Mouse (Mus musculus): Measurements from ENCODE around the gene Lrrc41. TPM values are rescaled to one million over a fixed set of nuclear protein-coding genes. Genes with fewer than 3 reads are reported as not detected.

Lrrc41 gene
- polyA plus RNA-seq, 1 experiment from 2014 or later: 73.1 TPM

DNA sequence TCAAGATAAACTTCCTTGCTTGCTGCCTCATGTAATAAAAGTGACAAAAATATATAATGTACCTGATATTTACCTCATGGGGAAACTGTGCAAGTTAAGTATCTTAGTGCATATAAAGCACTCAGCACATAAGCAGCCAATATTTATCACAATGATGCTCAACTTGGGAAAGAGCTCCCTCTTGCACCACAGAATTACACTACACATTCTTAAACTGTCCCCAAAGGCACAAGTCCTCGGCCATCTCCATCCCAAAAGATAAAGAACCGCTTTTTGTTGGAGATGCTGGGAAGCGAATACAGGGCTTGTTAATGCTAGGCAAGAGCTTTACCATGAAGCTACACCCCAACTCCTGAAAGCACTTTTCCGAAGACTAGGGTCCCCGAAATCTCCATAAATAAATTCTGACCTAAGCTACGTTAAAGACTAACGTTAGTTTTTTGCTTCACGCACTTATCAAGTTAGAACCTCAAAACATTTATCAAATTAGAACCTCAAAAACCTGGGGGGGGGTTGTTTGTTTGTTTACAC is 859 bp upstream of the Lrrc41 start:
- 1% methylated on average over 8 of the region's 8 CpGs for WGBS
- H3K27ac ChIP-seq (replicated peaks; ENCODE audit: low read depth, low read length): peak overlapping the region; percentile 98
- H3K27me3 ChIP-seq (replicated peaks; ENCODE audit: control insufficient read depth, insufficient read depth, low read length): no peaks in the 10 kb centered on the region
- no peaks in the 10 kb centered on the region for H3K9me3 ChIP-seq (ENCODE audit: control insufficient read depth, low read length)
- no peak for ATAC-seq (ENCODE audit: low read depth)
- H3K4me1 ChIP-seq (ENCODE audit: control insufficient read depth, insufficient read depth, low read length): peaks cover 25% of the 10 kb centered on the region
- DNase-seq (ENCODE audit: low spot score): peak; percentile 52
- peak overlapping the region; percentile 78 for H3K4me2 ChIP-seq (ENCODE audit: low read depth, low read length)
- H3K9ac ChIP-seq (ENCODE audit: low read depth, low read length): peak overlapping the region; percentile 99
- H3K4me3 ChIP-seq (ENCODE audit: low read depth, low read length): peak overlapping the region; percentile 98
- peaks cover 16% of the 10 kb centered on the region for H3K36me3 ChIP-seq (ENCODE audit: control insufficient read depth, insufficient read depth, low read length)

GRCm38 (mm10) chr4:116075631-116076368 is 731 bp downstream of the Lrrc41 start:
- H3K27me3 ChIP-seq (replicated peaks; ENCODE audit: control insufficient read depth, insufficient read depth, low read length): no peaks in the 10 kb centered on the region
- peak; percentile 69 for ATAC-seq (ENCODE audit: low read depth)
- no peaks in the 10 kb centered on the region for H3K9me3 ChIP-seq (ENCODE audit: control insufficient read depth, low read length)
- H3K9ac ChIP-seq (ENCODE audit: low read depth, low read length): peak overlapping the region; percentile 99
- H3K27ac ChIP-seq (replicated peaks; ENCODE audit: low read depth, low read length): peak overlapping the region; percentile 98
- H3K4me2 ChIP-seq (ENCODE audit: low read depth, low read length): peak overlapping the region; percentile 64
- H3K36me3 ChIP-seq (ENCODE audit: control insufficient read depth, insufficient read depth, low read length): peaks cover 15% of the 10 kb centered on the region
- H3K4me3 ChIP-seq (ENCODE audit: low read depth, low read length): peak overlapping the region; percentile 98
- 0% methylated on average over 24 of the region's 77 CpGs for WGBS
- peaks cover 25% of the 10 kb centered on the region for H3K4me1 ChIP-seq (ENCODE audit: control insufficient read depth, insufficient read depth, low read length)
- peak; percentile 72 for DNase-seq (ENCODE audit: low spot score)

DNA sequence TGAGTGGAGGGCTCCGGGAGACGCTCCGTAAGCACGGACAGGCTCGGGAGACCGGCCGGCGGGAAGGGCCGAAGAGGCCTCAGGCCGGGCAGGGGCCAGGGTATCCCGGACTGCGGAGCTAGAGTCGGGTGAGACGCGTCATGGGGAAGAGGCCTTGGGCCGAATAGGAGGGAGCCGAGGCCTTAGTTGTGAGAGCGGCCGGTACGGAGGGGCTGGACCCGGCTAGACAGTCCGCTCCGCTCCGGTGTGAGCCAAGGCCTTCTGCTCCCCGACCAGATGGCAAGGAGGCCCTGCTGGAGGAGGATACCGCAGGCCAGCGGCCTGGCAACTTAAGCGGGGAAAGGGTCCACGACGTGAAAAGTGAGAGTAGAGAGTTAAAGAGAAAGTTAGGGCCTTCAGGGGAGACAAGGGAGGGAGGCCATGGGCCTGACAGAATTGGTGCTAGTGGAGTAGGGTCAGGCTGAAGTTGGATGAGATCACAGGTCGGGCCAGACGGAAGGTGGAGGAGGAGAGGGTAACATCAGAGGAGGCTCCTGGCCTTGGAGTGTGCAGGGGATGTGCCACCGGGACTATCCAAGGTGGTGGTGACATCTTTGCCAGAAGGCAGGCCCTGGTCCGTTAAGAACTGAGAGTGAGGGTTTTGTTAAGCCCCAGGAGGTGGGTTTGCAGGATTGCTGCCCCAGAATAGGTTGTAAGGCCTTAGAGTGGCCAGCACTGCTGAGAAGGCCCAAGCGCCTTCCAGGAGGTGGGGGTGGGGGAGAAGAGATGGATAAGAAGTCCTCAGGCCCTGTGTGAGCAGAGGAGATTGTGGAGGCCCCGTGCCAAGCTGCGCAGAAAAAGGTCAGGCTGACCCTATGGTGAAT is 1.5 kb downstream of the Lrrc41 start:
- Histone ChIP-seq H3K27me3 (replicated peaks; ENCODE audit: control insufficient read depth, insufficient read depth, low read length) (no peaks in the 10 kb centered on the region), H3K4me3 (ENCODE audit: low read depth, low read length) (peak overlapping the region; percentile 98), H3K9ac (ENCODE audit: low read depth, low read length) (peak overlapping the region; percentile 99), H3K4me1 (ENCODE audit: control insufficient read depth, insufficient read depth, low read length) (peaks cover 25% of the 10 kb centered on the region), H3K9me3 (ENCODE audit: control insufficient read depth, low read length) (no peaks in the 10 kb centered on the region), H3K36me3 (ENCODE audit: control insufficient read depth, insufficient read depth, low read length) (peaks cover 23% of the 10 kb centered on the region), H3K27ac (replicated peaks; ENCODE audit: low read depth, low read length) (peak overlapping the region; percentile 98), H3K4me2 (ENCODE audit: low read depth, low read length) (peak overlapping the region; percentile 64)
- DNase-seq (ENCODE audit: low spot score) (peak; percentile 34), ATAC-seq (ENCODE audit: low read depth) (peak; percentile 6)
- 3% methylated on average over 37 of the region's 37 CpGs for WGBS

GRCm38 (mm10) chr4:116077240-116078095 is 2.4 kb downstream of the Lrrc41 start:
- Histone ChIP-seq H3K4me1 (ENCODE audit: control insufficient read depth, insufficient read depth, low read length) (peaks cover 25% of the 10 kb centered on the region), H3K9ac (ENCODE audit: low read depth, low read length) (peak overlapping the region; percentile 99), H3K9me3 (ENCODE audit: control insufficient read depth, low read length) (no peaks in the 10 kb centered on the region), H3K4me3 (ENCODE audit: low read depth, low read length) (peak overlapping the region; percentile 98), H3K36me3 (ENCODE audit: control insufficient read depth, insufficient read depth, low read length) (peaks cover 32% of the 10 kb centered on the region), H3K27ac (replicated peaks; ENCODE audit: low read depth, low read length) (peak overlapping the region; percentile 98), H3K4me2 (ENCODE audit: low read depth, low read length) (peak overlapping the region; percentile 64), H3K27me3 (replicated peaks; ENCODE audit: control insufficient read depth, insufficient read depth, low read length) (no peaks in the 10 kb centered on the region)
- 61% methylated on average over 3 of the region's 3 CpGs for WGBS
- ATAC-seq (ENCODE audit: low read depth) (no peak), DNase-seq (ENCODE audit: low spot score) (no peak)

GRCm38 (mm10) chr4:116088510-116089249 is 13.6 kb downstream of the Lrrc41 start:
- H3K4me2 ChIP-seq (ENCODE audit: low read depth, low read length): no peak overlapping the region
- H3K27ac ChIP-seq (replicated peaks; ENCODE audit: low read depth, low read length): no peak overlapping the region
- peaks cover 99% of the 10 kb centered on the region for H3K36me3 ChIP-seq (ENCODE audit: control insufficient read depth, insufficient read depth, low read length)
- H3K27me3 ChIP-seq (replicated peaks; ENCODE audit: control insufficient read depth, insufficient read depth, low read length): no peaks in the 10 kb centered on the region
- no peak overlapping the region for H3K9ac ChIP-seq (ENCODE audit: low read depth, low read length)
- 90% methylated on average over 23 of the region's 23 CpGs for WGBS
- DNase-seq (ENCODE audit: low spot score): peak; percentile 14
- H3K4me3 ChIP-seq (ENCODE audit: low read depth, low read length): no peak overlapping the region
- H3K4me1 ChIP-seq (ENCODE audit: control insufficient read depth, insufficient read depth, low read length): no peaks in the 10 kb centered on the region
- H3K9me3 ChIP-seq (ENCODE audit: control insufficient read depth, low read length): no peaks in the 10 kb centered on the region
- ATAC-seq (ENCODE audit: low read depth): peak; percentile 53; the same call in 1 of the 2 replicates

GRCm38 (mm10) chr4:116096291-116096690 is 21.2 kb downstream of the Lrrc41 start:
- Histone ChIP-seq H3K27me3 (replicated peaks; ENCODE audit: control insufficient read depth, insufficient read depth, low read length) (no peaks in the 10 kb centered on the region), H3K27ac (replicated peaks; ENCODE audit: low read depth, low read length) (no peak overlapping the region), H3K4me1 (ENCODE audit: control insufficient read depth, insufficient read depth, low read length) (no peaks in the 10 kb centered on the region), H3K4me2 (ENCODE audit: low read depth, low read length) (no peak overlapping the region), H3K9ac (ENCODE audit: low read depth, low read length) (no peak overlapping the region), H3K9me3 (ENCODE audit: control insufficient read depth, low read length) (no peaks in the 10 kb centered on the region), H3K4me3 (ENCODE audit: low read depth, low read length) (no peak overlapping the region), H3K36me3 (ENCODE audit: control insufficient read depth, insufficient read depth, low read length) (peaks cover 96% of the 10 kb centered on the region)
- ATAC-seq (ENCODE audit: low read depth) (no peak), DNase-seq (ENCODE audit: low spot score) (no peak)
- whole genome bisulfite sequencing: 92% methylated on average over 10 of the region's 10 CpGs

DNA sequence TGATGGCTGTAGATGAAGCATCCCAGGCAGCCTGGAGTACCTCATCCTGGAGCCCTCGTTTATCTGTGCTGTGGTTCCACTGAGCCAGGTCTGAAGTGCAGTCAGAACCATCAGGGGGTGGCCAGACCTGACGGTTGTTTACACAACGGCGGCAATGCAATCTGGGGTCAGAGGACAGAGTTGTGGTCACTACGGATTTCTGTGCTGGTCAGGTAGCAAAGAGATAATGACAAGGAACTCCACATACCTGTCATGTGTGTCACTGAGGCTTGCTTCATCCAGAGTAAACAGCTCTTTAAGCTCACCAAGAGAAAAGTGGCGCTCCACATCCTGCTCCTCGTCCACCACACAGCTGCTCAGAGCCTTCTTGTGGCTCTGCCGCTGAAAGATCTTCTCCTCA is 22.1 kb downstream of the Lrrc41 start:
- H3K4me1 ChIP-seq (ENCODE audit: control insufficient read depth, insufficient read depth, low read length): no peaks in the 10 kb centered on the region
- H3K9me3 ChIP-seq (ENCODE audit: control insufficient read depth, low read length): no peaks in the 10 kb centered on the region
- H3K27me3 ChIP-seq (replicated peaks; ENCODE audit: control insufficient read depth, insufficient read depth, low read length): no peaks in the 10 kb centered on the region
- no peak overlapping the region for H3K4me3 ChIP-seq (ENCODE audit: low read depth, low read length)
- peaks cover 87% of the 10 kb centered on the region for H3K36me3 ChIP-seq (ENCODE audit: control insufficient read depth, insufficient read depth, low read length)
- no peak overlapping the region for H3K4me2 ChIP-seq (ENCODE audit: low read depth, low read length)
- no peak overlapping the region for H3K9ac ChIP-seq (ENCODE audit: low read depth, low read length)
- no peak overlapping the region for H3K27ac ChIP-seq (replicated peaks; ENCODE audit: low read depth, low read length)
- no peak for DNase-seq (ENCODE audit: low spot score)
- no peak for ATAC-seq (ENCODE audit: low read depth)
- WGBS: 88% methylated on average over 8 of the region's 8 CpGs
